Comparison of ENCODE assay signal across 32 mouse cellular contexts in genomic region chr11:47459214-47459613, GRCm38 (mm10).
DNase-seq lines count a peak whose midpoint lies in the region; ATAC-seq and TF ChIP-seq lines count a peak whose summit lies in the region.
"Had no signal": no experiment of that assay in that cellular context is flagged by ENCODE, and none has a peak within 500 bp of the region (broad histone marks: within the 10 kb centered on the region; RNA-seq: fewer than 3 reads in every experiment).

No protein-coding gene starts in this region.

- H3K4me3 ChIP-seq in hindbrain, embryonic 11.5 days (ENCODE audit: low read depth, low read length) = no peak overlapping the region
- no peak overlapping the region for H3K4me3 ChIP-seq in hindbrain, embryonic 16.5 days (ENCODE audit: low read length)
- H3K4me3 ChIP-seq in MEL (ENCODE audit: control insufficient read depth in 1 of 2, insufficient read depth in 1 of 2, low read depth in 2 of 2, low read length in 2 of 2) = no peak overlapping the region
- H3K4me3 ChIP-seq in forebrain, embryonic 16.5 days (replicated peaks; ENCODE audit: low read length) = no peak overlapping the region
- no peak overlapping the region for H3K4me3 ChIP-seq in thymus, adult 2 months (ENCODE audit: control insufficient read depth, insufficient read depth, low read length)
- H3K4me3 ChIP-seq: embryonic facial prominence, embryonic 10.5 days; embryonic facial prominence, embryonic 15.5 days; heart, adult 2 months; heart, embryonic 12.5 days; intestine, embryonic 15.5 days; limb, embryonic 12.5 days; liver, embryonic 15.5 days had no signal

- DNase-seq in hindbrain, embryonic 11.5 days (ENCODE audit: low spot score) = no peak
- peak; percentile 16 for DNase-seq in MEL (ENCODE audit: low read depth, low spot score)
- DNase-seq in brain, embryonic 18.5 days (ENCODE audit: low read depth, low spot score) = peak; percentile 16
- DNase-seq in kidney, postnatal 14 days = no peak
- no peak for DNase-seq in thymus, adult 2 months
- no peak for DNase-seq in gastrocnemius, postnatal 25 days
- DNase-seq: adrenal gland, adult 2 months; adrenal gland, postnatal 36 days; cerebellum, adult 11 months; cerebellum, postnatal 10 days; gastrocnemius, postnatal 36 days; heart, adult 2 months; heart, postnatal 4 days; kidney, adult 2 months; kidney, postnatal 10 days; layer of hippocampus, adult 9-11 months; lung, embryonic 14.5 days; lung, postnatal 14 days; right cerebral cortex, adult 18-20 months; right cerebral cortex, postnatal 4 days; thymus, postnatal 4 days had no signal

- H3K27ac ChIP-seq in hindbrain, embryonic 11.5 days (ENCODE audit: low read depth, low read length) = no peak overlapping the region
- no peak overlapping the region for H3K27ac ChIP-seq in hindbrain, embryonic 16.5 days (ENCODE audit: low read depth, low read length)
- no peak overlapping the region for H3K27ac ChIP-seq in MEL (ENCODE audit: control insufficient read depth, low read depth, low read length)
- no peak overlapping the region for H3K27ac ChIP-seq in forebrain, embryonic 16.5 days (ENCODE audit: low read length)
- H3K27ac ChIP-seq in thymus, adult 2 months (ENCODE audit: control insufficient read depth, insufficient read depth, low read length) = no peak overlapping the region
- H3K27ac ChIP-seq: embryonic facial prominence, embryonic 10.5 days; embryonic facial prominence, embryonic 15.5 days; heart, adult 2 months; hindbrain, postnatal 0 days; intestine, embryonic 15.5 days; limb, embryonic 12.5 days; liver, embryonic 15.5 days; stomach, postnatal 0 days had no signal

- no peaks in the 10 kb centered on the region for H3K4me1 ChIP-seq in hindbrain, embryonic 11.5 days (replicated peaks; ENCODE audit: control insufficient read depth, insufficient read depth, low read length)
- H3K4me1 ChIP-seq in hindbrain, embryonic 16.5 days (ENCODE audit: control insufficient read depth, insufficient read depth, low read depth, low read length) = no peaks in the 10 kb centered on the region
- peaks cover 3 to 7% of the 10 kb centered on the region in 2 experiments; a peak in 2 of 4 replicates for H3K4me1 ChIP-seq in MEL (ENCODE audit: control insufficient read depth in 1 of 2, insufficient read depth in 2 of 2, low read length in 2 of 2)
- H3K4me1 ChIP-seq in forebrain, embryonic 16.5 days (replicated peaks; ENCODE audit: control insufficient read depth, insufficient read depth, low read length) = no peaks in the 10 kb centered on the region; the same call in 1 of the 2 replicates
- H3K4me1 ChIP-seq in thymus, adult 2 months (replicated peaks; ENCODE audit: control insufficient read depth, insufficient read depth, low read length) = no peaks in the 10 kb centered on the region
- H3K4me1 ChIP-seq: embryonic facial prominence, embryonic 10.5 days; embryonic facial prominence, embryonic 15.5 days; heart, embryonic 12.5 days; intestine, embryonic 15.5 days; limb, embryonic 12.5 days; liver, embryonic 15.5 days had no signal

- no peak for TF ChIP-seq POLR2A in MEL (IDR thresholded peaks at IDR 0.05; ENCODE audit: control insufficient read depth in 1 of 2, insufficient read depth in 1 of 2, low read depth in 1 of 2, low read length in 2 of 2, poor library complexity in 1 of 2)
- TF ChIP-seq POLR2A in thymus, adult 2 months (IDR thresholded peaks at IDR 0.05; ENCODE audit: control insufficient read depth, extremely low read depth, insufficient read depth, low read length, poor library complexity) = no peak

- H3K79me2 ChIP-seq in MEL (ENCODE audit: control insufficient read depth, insufficient read depth, low read length, poor library complexity) = no peaks in the 10 kb centered on the region

- H3K9ac ChIP-seq in hindbrain, embryonic 11.5 days (ENCODE audit: low read depth, low read length) = no peak overlapping the region
- no peak overlapping the region for H3K9ac ChIP-seq in hindbrain, embryonic 16.5 days (ENCODE audit: low read depth, low read length)
- H3K9ac ChIP-seq in MEL (ENCODE audit: control insufficient read depth, low read depth, low read length, poor library complexity, severe bottlenecking) = no peak overlapping the region
- H3K9ac ChIP-seq in forebrain, embryonic 16.5 days (replicated peaks; ENCODE audit: low read depth, low read length) = no peak overlapping the region
- H3K9ac ChIP-seq: embryonic facial prominence, embryonic 15.5 days; heart, embryonic 12.5 days; intestine, embryonic 15.5 days; limb, embryonic 12.5 days; liver, embryonic 15.5 days; lung, embryonic 14.5 days had no signal

- ATAC-seq in hindbrain, embryonic 11.5 days (ENCODE audit: low FRiP score) = 0 out of 2 replicates have a peak, but pooled peaks have one; percentile 25
- ATAC-seq in hindbrain, embryonic 16.5 days = no peak
- ATAC-seq in forebrain, embryonic 16.5 days = peak; percentile 93
- ATAC-seq: activated CD4-positive, CD25-positive, alpha-beta regulatory T cell, adult 4 months; hindbrain, postnatal 0 days; intestine, embryonic 15.5 days had no signal

- no peak for TF ChIP-seq RAD21 in MEL (IDR thresholded peaks at IDR 0.05; ENCODE audit: low read depth, low read length)

- no peaks in the 10 kb centered on the region for H3K36me3 ChIP-seq in hindbrain, embryonic 11.5 days (ENCODE audit: control insufficient read depth, insufficient read depth, low read length)
- H3K36me3 ChIP-seq in hindbrain, embryonic 16.5 days (ENCODE audit: control insufficient read depth, insufficient read depth, low read length) = no peaks in the 10 kb centered on the region
- peaks cover 0 to 11% of the 10 kb centered on the region in 2 experiments; a peak in 2 of 4 replicates for H3K36me3 ChIP-seq in MEL (ENCODE audit: control insufficient read depth in 1 of 2, insufficient read depth in 2 of 2, low read length in 2 of 2)
- no peaks in the 10 kb centered on the region for H3K36me3 ChIP-seq in forebrain, embryonic 16.5 days (ENCODE audit: control insufficient read depth, insufficient read depth)
- H3K36me3 ChIP-seq in thymus, adult 2 months (ENCODE audit: control insufficient read depth, insufficient read depth, low read length) = no peaks in the 10 kb centered on the region
- H3K36me3 ChIP-seq: embryonic facial prominence, embryonic 10.5 days; embryonic facial prominence, embryonic 15.5 days; heart, embryonic 12.5 days; intestine, embryonic 15.5 days; limb, embryonic 12.5 days; liver, embryonic 15.5 days had no signal

- no peaks in the 10 kb centered on the region for H3K27me3 ChIP-seq in hindbrain, embryonic 11.5 days (ENCODE audit: control insufficient read depth, insufficient read depth, low read length)
- H3K27me3 ChIP-seq in hindbrain, embryonic 16.5 days (replicated peaks; ENCODE audit: control insufficient read depth, insufficient read depth, low read length) = no peaks in the 10 kb centered on the region
- no peaks in the 10 kb centered on the region for H3K27me3 ChIP-seq in MEL (ENCODE audit: control insufficient read depth in 1 of 2, insufficient read depth in 2 of 2, low read length in 2 of 2)
- no peaks in the 10 kb centered on the region for H3K27me3 ChIP-seq in forebrain, embryonic 16.5 days (replicated peaks; ENCODE audit: control insufficient read depth, insufficient read depth, low read length)
- H3K27me3 ChIP-seq in thymus, adult 2 months (ENCODE audit: control insufficient read depth, insufficient read depth, low read length) = no peaks in the 10 kb centered on the region
- H3K27me3 ChIP-seq: embryonic facial prominence, embryonic 15.5 days; heart, embryonic 12.5 days; intestine, embryonic 15.5 days; limb, embryonic 12.5 days; liver, embryonic 15.5 days had no signal

- TF ChIP-seq CTCF in MEL (IDR thresholded peaks at IDR 0.05 in 2 of 3, conservative IDR thresholded peaks at IDR 0.05 in 1 of 3; ENCODE audit: control insufficient read depth in 1 of 3, insufficient read depth in 1 of 3, low read depth in 2 of 3, low read length in 3 of 3, poor library complexity in 1 of 3, severe bottlenecking in 1 of 3) = no peak
- TF ChIP-seq CTCF in thymus, adult 2 months (IDR thresholded peaks at IDR 0.05; ENCODE audit: borderline replicate concordance, control insufficient read depth, extremely low read depth, insufficient read depth, low read length, poor library complexity) = no peak

- H3K9me3 ChIP-seq in hindbrain, embryonic 11.5 days (ENCODE audit: control insufficient read depth, low read length) = no peaks in the 10 kb centered on the region
- no peaks in the 10 kb centered on the region for H3K9me3 ChIP-seq in hindbrain, embryonic 16.5 days (ENCODE audit: control insufficient read depth, low read length)
- no peaks in the 10 kb centered on the region for H3K9me3 ChIP-seq in MEL (replicated peaks; ENCODE audit: insufficient read depth, low read length)
- H3K9me3 ChIP-seq in forebrain, embryonic 16.5 days (ENCODE audit: control insufficient read depth, low read length) = no peaks in the 10 kb centered on the region
- H3K9me3 ChIP-seq: embryonic facial prominence, embryonic 10.5 days; embryonic facial prominence, embryonic 15.5 days; heart, embryonic 12.5 days; intestine, embryonic 15.5 days; limb, embryonic 12.5 days; liver, embryonic 15.5 days had no signal

- no peak for TF ChIP-seq EP300 in MEL (IDR thresholded peaks at IDR 0.05; ENCODE audit: low read depth in 1 of 2, low read length in 2 of 2)

- H3K4me2 ChIP-seq in hindbrain, embryonic 11.5 days (replicated peaks; ENCODE audit: low read depth, low read length) = no peak overlapping the region
- H3K4me2 ChIP-seq in hindbrain, embryonic 16.5 days (ENCODE audit: low read length) = no peak overlapping the region
- no peak overlapping the region for H3K4me2 ChIP-seq in forebrain, embryonic 16.5 days (ENCODE audit: low read length)
- H3K4me2 ChIP-seq: embryonic facial prominence, embryonic 15.5 days; heart, embryonic 12.5 days; intestine, embryonic 15.5 days; limb, embryonic 12.5 days; liver, embryonic 15.5 days; lung, embryonic 14.5 days had no signal

- 73% methylated on average over 3 of the region's 3 CpGs for WGBS in hindbrain, embryonic 11.5 days
- 22% methylated on average over 3 of the region's 3 CpGs for WGBS in hindbrain, embryonic 16.5 days
- 7% methylated on average over 3 of the region's 3 CpGs for WGBS in forebrain, embryonic 16.5 days
- 60% methylated on average over 3 of the region's 3 CpGs for WGBS in thymus, adult 2 months

TF ChIP-seq in MEL, 35 proteins besides CTCF, POLR2A, EP300 and RAD21:
- TF ChIP-seq CHD2 (IDR thresholded peaks at IDR 0.05; ENCODE audit: low read length) = no peak
- no peak for TF ChIP-seq ZC3H11A (IDR thresholded peaks at IDR 0.05; ENCODE audit: low read depth, low read length)

Comparison
In these comparisons a context has a peak if more than half of its experiments do, and no peak if none do; other contexts are left out.
1. DNase-seq: peak in MEL (single experiment) and brain, embryonic 18.5 days (single experiment); none in hindbrain, embryonic 11.5 days (single experiment), kidney, postnatal 14 days (single experiment), thymus, adult 2 months (single experiment) and gastrocnemius, postnatal 25 days (single experiment).